Mouse (Mus musculus): ENCODE measurements around the gene Med9. TPM values are rescaled to one million over a fixed set of nuclear protein-coding genes. Genes with fewer than 3 reads are reported as not detected.

Med9 gene
- total RNA-seq, 2 experiments from 2014 or later: 28.8 to 33.1 TPM

DNA sequence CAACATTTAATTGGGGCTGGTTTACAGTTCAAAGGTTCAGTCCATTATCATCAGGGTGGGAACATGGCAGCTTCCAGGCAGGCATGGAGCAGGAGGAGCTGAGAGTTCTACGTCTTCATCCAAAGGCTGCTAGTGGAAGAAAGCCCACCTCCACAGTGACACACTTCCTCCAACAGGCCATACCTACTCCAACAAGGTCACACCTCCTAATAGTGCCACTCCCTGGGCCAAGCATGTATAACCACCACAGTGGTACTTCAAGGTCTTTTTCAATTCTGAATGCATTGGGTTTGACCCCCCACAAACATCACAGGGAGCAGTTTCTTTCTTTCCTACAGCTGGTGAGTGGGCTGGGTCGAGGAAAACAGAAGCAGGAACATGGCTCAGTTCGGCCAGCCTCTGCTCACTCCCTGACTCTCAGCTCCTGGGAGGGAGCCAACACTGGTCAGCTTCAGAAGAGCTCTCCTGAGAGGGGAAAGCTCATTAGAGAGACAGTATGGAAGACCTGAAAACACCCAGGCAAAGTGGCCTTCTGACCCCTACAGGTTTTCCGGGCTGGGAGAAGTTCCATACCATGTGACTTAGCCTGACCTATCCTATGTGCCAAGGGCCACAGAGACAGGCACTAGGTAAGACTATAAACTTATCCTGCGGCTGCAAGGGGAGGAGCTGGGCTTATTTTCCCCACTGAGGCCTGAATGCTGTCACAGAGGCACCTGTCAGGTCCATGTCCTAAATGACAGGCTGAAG lies 53.4 kb downstream of the Med9 start:
- no peak for DNase-seq

DNA sequence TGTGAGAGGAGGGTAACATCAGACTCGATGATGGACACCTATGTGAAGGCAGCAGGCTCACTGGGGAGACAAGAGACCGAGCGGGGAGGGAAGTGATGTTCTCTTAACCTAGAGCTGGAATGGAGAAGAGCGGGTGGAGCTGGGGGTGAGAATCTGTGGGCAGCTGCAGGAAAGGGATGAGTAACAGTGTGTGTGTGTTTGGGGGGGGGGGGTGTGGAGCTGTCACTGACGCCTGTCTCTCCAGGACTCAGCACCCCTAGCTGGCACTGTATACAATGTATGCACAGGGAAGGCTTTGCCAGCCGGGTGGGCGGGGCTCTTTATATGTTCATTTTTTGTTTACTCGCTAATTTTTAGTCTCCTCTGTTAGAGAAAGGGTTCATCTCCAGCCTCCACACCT lies 55.8 kb downstream of the Med9 start:
- DNase-seq: no peak

DNA sequence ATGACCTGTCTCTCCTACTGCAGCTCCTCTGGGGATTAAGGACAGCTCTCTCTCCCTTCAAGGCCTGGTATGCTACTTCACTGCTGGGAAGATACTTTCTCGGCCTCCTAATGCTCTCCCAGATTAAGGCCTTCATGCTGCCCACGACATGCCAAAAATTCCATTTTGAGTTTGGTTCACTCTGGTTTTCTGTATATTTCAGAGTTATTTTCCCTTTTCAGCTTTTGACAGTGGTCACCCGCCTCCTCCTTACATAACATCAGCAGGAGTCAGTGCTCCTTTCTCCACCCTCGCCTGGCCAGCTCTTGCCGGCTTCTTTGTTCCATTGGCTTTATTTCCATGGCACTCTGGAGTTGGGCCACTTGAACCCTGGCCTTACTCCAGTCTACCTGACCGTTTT lies 56.7 kb downstream of the Med9 start:
- no peak for DNase-seq

DNA sequence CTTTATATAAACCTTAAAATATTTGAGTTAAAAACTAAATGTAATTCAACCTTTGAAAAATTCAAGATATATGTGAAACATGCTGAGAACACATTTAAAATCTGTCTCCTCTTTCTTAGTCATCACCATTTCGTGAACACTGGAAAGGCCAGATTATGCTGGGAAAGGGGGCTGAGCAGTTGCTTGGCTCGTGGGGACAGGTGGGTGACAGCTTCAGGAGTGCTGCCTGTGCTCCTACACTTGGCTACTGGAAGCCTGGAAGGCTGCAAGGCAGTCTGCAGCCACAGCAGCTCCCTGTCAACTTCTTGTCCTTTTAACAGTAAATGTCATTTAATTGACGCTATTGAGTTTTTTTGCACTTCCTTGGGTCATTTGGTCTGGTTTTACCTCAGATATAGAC lies 57.9 kb downstream of the Med9 start:
- DNase-seq: no peak

DNA sequence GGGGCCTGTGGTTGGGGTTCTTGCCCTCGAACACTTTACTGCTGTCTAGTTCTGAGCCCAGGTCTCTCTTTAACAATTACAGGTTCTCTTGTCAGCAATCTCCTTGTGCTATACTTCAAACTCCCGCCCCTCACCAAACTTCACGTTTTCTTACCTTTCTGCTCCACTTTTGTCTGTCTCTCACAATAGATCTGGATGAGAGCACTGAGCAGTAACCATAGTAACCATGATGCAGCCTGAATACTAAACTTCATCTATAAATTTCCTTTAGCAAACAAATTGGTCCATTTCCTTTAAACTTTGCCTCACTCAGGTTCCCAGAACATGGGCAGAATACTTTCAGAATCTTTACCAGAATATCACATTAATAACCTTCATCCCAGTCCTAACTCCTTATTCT lies 61.4 kb downstream of the Med9 start:
- DNase-seq: no peak

DNA sequence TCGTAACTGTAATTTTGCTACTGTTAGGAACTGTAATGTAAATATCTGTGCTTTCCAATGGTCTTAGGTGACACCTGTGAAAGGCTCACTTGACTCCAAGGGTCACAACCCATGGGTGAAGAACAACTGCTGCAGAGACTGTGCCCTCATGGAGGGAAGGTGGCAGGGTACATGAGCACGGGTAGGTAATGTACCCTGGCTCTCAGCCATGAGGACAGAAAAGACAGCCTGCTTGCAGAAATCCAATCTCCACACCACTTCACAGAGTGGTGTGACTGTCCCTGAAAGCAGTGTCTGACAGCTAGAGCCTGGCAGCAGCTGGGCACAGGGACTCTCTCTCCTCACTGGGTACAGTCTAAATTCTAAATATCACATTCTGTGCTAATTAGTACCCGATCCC lies 63.5 kb downstream of the Med9 start:
- DNase-seq: no peak

Other genes with a start within 250 kb of the Med9 start
- gene Pld6, start 160.6 kb upstream of the Med9 start, total RNA-seq (2021): 1 to 10 TPM; 1.7 to 2.9 TPM
- 100 to 1,000 TPM in 1 of 2 experiments, 10 to 100 TPM in 1; 46.9 to 101 TPM for gene Flcn, start 138.2 kb upstream of the Med9 start, total RNA-seq (2021)
- 10 to 100 TPM; 24.4 to 29.7 TPM for gene Nt5m, start 108.8 kb upstream of the Med9 start, total RNA-seq (2021)
- gene Cops3, start 108.4 kb upstream of the Med9 start, total RNA-seq (2021): 100 to 1,000 TPM in 1 of 2 experiments, 10 to 100 TPM in 1; 85.2 to 108 TPM
- 10 to 100 TPM; 29.1 to 43.5 TPM for gene Rasd1, start 16.7 kb downstream of the Med9 start, total RNA-seq (2021)
- gene Pemt, start 98.3 kb downstream of the Med9 start, total RNA-seq (2021): 1 to 10 TPM; 7.0 to 8.4 TPM
- 10 to 100 TPM; 43.9 to 46.7 TPM for gene Rai1, start 156.8 kb downstream of the Med9 start, total RNA-seq (2021)

Data from adrenal gland, postnatal 36 days (tissue).